Mouse (Mus musculus): Measurements from ENCODE around the gene Ankrd13a. TPM values are rescaled to one million over a fixed set of nuclear protein-coding genes. Genes with fewer than 3 reads are reported as not detected.

Ankrd13a gene
- total and polyA plus RNA-seq, 3 experiments = 73.8 to 123 (median 89.4) TPM

- dilution Hi-C loops (cut with MboI; ENCODE audit: extremely low pct_ligation_motif_present, extremely low pct_unique_long_range_greater_than_20kb, low sequenced_read_pairs) = no loop called here
- peaks cover 0 to 19% of the 10 kb centered on the region in 2 experiments; a peak in 2 of 4 replicates for H3K4me1 ChIP-seq (ENCODE audit: control insufficient read depth in 1 of 2, insufficient read depth in 2 of 2)
- peaks cover 32% of the 10 kb centered on the region for H3K79me2 ChIP-seq (replicated peaks; ENCODE audit: control insufficient read depth, extremely low read depth, insufficient read depth, poor library complexity, severe bottlenecking)
- DNase-seq (ENCODE audit: extremely low read depth) = no peak
- H3K4me3 ChIP-seq (replicated peaks in 1 of 3; ENCODE audit: low read depth in 2 of 3, low read length in 2 of 3, poor library complexity in 1 of 3) = no peak overlapping the region
- H3K9ac ChIP-seq (ENCODE audit: insufficient read depth, low read depth) = no peak overlapping the region
- H3K27ac ChIP-seq (ENCODE audit: insufficient read depth, low read depth) = no peak overlapping the region
- in situ Hi-C loops (cut with MboI; ENCODE audit: low pct_ligation_motif_present, low pct_unique_long_range_greater_than_20kb, low sequenced_read_pairs) = no loop called here
- TF ChIP-seq IRF4 (IDR thresholded peaks at IDR 0.05; ENCODE audit: low read depth, low read length) (no peak), UBTF (IDR thresholded peaks at IDR 0.05; ENCODE audit: low read depth, low read length) (no peak), ZNF384 (IDR thresholded peaks at IDR 0.05; ENCODE audit: low read depth, low read length) (no peak), RAD21 (IDR thresholded peaks at IDR 0.05; ENCODE audit: low read depth, low read length) (peak; percentile 40), CTCF (conservative IDR thresholded peaks at IDR 0.05 in 1 of 2, IDR thresholded peaks at IDR 0.05 in 1 of 2; ENCODE audit: low read depth in 2 of 2, low read length in 2 of 2) (peak in 1 of 2 experiments; percentile 50; a peak in 2 of 4 replicates), TCF12 (IDR thresholded peaks at IDR 0.05; ENCODE audit: low read depth, low read length) (no peak), SMC3 (IDR thresholded peaks at IDR 0.05; ENCODE audit: low read depth, low read length) (peak; percentile 30; the same call in 1 of the 2 replicates), ZMIZ1 (IDR thresholded peaks at IDR 0.05; ENCODE audit: low read depth, low read length) (no peak)
- no peaks in the 10 kb centered on the region for H3K9me3 ChIP-seq (replicated peaks; ENCODE audit: low read length)
- H3K36me3 ChIP-seq (replicated peaks in 1 of 2; ENCODE audit: control insufficient read depth in 1 of 2, insufficient read depth in 1 of 2, low read length in 1 of 2) = peaks cover 62 to 87% of the 10 kb centered on the region in 2 experiments
- H3K27me3 ChIP-seq (replicated peaks) = no peaks in the 10 kb centered on the region
- no peak overlapping the region for H3K4me2 ChIP-seq (ENCODE audit: insufficient read depth, low read depth, poor library complexity, severe bottlenecking)
Observed at GRCm38 (mm10) chr5:114764812-114765735, 9.4 kb upstream of the Ankrd13a start.

GRCm38 (mm10) chr5:114766686-114767085, 7.8 kb upstream of the Ankrd13a start:
- no peak overlapping the region for H3K9ac ChIP-seq (ENCODE audit: insufficient read depth, low read depth)
- TF ChIP-seq CHD2 (IDR thresholded peaks at IDR 0.05; ENCODE audit: low read length) = no peak
- TF ChIP-seq POLR2A (IDR thresholded peaks at IDR 0.05; ENCODE audit: low read depth, low read length) = no peak
- no peak for TF ChIP-seq EP300 (IDR thresholded peaks at IDR 0.05; ENCODE audit: low read length)
- TF ChIP-seq CTCF (conservative IDR thresholded peaks at IDR 0.05 in 1 of 2, IDR thresholded peaks at IDR 0.05 in 1 of 2; ENCODE audit: low read depth in 2 of 2, low read length in 2 of 2) = no peak
- TF ChIP-seq USF2 (conservative IDR thresholded peaks at IDR 0.05; ENCODE audit: low read depth, low read length) = no peak
- no peak for TF ChIP-seq USF1 (IDR thresholded peaks at IDR 0.05; ENCODE audit: low read depth, low read length)
- TF ChIP-seq SIN3A (IDR thresholded peaks at IDR 0.05; ENCODE audit: low read length) = no peak
- no peak for TF ChIP-seq TCF12 (IDR thresholded peaks at IDR 0.05; ENCODE audit: low read depth, low read length)
- DNase-seq (ENCODE audit: extremely low read depth) = no peak
- H3K4me2 ChIP-seq (ENCODE audit: insufficient read depth, low read depth, poor library complexity, severe bottlenecking) = no peak overlapping the region
- H3K79me2 ChIP-seq (replicated peaks; ENCODE audit: control insufficient read depth, extremely low read depth, insufficient read depth, poor library complexity, severe bottlenecking) = peaks cover 48% of the 10 kb centered on the region
- peaks cover 2 to 34% of the 10 kb centered on the region in 2 experiments; a peak in 3 of 4 replicates for H3K4me1 ChIP-seq (ENCODE audit: control insufficient read depth in 1 of 2, insufficient read depth in 2 of 2)
- no peaks in the 10 kb centered on the region for H3K27me3 ChIP-seq (replicated peaks)
- H3K4me3 ChIP-seq (replicated peaks in 1 of 3; ENCODE audit: low read depth in 2 of 3, low read length in 2 of 3, poor library complexity in 1 of 3) = no peak overlapping the region
- H3K9me3 ChIP-seq (replicated peaks; ENCODE audit: low read length) = no peaks in the 10 kb centered on the region
- H3K27ac ChIP-seq (ENCODE audit: insufficient read depth, low read depth) = no peak overlapping the region
- dilution Hi-C loops (cut with MboI; ENCODE audit: extremely low pct_ligation_motif_present, extremely low pct_unique_long_range_greater_than_20kb, low sequenced_read_pairs) = no loop called here
- in situ Hi-C loops (cut with MboI; ENCODE audit: low pct_ligation_motif_present, low pct_unique_long_range_greater_than_20kb, low sequenced_read_pairs) = no loop called here
- H3K36me3 ChIP-seq (replicated peaks in 1 of 2; ENCODE audit: control insufficient read depth in 1 of 2, insufficient read depth in 1 of 2, low read length in 1 of 2) = peaks cover 50 to 82% of the 10 kb centered on the region in 2 experiments

All from CH12.LX (cell line).